Mouse (Mus musculus) frontal cortex, postnatal 14 days (tissue): ENCODE data around the gene Pde4b.

Experiments used
- DNase-seq, 2 experiments: peaks; one replicate each; pipeline ENCODE4 v3.0.0; 2022; ENCODE audit warnings: low spot score in 2 of 2

Gene Pde4b

GRCm38 (mm10) chr4:102398512-102398911, 311.2 kb downstream of the Pde4b start:
- no peak for DNase-seq

DNA sequence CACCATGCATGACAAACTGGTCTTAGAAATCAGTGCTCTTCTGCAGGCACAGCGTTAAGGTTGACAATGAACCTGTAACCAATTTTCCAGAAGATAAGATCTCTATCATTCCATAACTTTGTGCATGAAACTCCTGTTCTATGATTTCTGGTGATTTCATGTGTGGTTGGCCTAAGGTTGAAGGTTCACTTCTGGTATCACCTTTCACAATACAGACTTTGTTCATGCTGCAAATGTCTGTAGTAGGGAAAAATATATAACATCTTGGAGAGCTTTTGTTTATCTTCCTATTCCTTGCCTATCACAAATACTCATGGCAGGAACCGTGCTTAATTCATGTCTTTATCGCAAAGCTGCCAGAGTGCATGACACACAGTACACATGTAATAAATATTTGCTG, 319.5 kb downstream of the Pde4b start:
- DNase-seq = no peak

DNA sequence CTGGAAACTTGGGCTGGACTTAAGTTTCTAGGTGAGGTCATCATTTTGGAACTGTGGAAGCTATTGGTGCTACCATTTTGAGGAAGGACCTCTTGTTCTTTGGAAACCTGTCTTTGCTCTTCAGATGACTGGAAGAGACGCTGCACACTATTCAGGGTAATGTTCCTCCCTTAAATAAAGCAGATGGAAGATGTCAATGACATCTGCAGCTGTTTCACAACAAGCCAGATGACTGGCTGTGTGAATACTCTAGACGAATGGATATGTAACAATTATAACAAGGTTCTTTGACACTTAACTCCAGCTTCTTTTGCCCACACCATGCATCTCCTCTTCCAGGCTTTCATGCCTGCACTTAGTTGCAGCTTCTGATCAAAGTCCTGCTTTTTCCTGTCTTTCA, 320.8 kb downstream of the Pde4b start:
- DNase-seq = no peak

DNA sequence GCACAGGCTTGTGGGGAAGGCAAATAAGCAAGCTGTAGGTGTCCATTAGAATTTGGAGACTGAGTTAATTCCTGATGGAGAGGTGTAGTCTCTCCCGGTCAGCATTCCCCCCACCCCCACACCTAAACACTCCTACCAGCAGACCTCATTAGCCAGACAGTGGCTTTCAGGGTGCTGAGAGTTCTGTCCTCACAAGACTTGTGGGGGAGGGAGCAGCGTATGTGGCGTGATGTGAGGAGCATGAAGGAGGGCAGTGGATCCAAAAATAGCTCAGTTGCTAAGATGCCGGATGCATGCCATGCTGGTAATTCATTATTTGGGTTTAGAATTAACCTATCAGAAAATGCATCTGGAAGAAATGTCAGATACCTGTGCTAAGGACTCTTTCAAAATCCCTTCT, 321.6 kb downstream of the Pde4b start:
- no peak for DNase-seq

DNA sequence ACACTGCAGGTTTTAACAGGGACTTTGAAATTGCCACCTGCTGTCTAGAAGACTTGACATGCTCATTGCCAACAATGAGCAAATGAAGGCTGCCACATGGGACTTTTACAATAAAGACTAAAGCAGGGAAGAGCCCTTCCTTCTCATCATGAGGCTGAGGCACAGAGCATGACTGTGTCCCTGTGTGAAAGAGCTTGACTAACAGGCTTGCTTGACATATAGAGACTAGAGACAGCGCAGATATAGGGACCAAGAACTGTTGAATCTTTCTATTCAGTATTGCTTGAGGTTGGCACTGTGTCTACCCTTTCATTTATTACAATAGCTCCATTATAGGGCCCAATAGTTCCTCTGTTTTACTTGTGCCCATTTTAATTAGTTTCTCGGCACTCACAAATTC, 325.8 kb downstream of the Pde4b start:
- no peak for DNase-seq

GRCm38 (mm10) chr4:102413794-102414193, 326.5 kb downstream of the Pde4b start:
- DNase-seq = no peak

- DNase-seq = no peak
Observed at GRCm38 (mm10) chr4:102414610-102415009, 327.3 kb downstream of the Pde4b start.

DNA sequence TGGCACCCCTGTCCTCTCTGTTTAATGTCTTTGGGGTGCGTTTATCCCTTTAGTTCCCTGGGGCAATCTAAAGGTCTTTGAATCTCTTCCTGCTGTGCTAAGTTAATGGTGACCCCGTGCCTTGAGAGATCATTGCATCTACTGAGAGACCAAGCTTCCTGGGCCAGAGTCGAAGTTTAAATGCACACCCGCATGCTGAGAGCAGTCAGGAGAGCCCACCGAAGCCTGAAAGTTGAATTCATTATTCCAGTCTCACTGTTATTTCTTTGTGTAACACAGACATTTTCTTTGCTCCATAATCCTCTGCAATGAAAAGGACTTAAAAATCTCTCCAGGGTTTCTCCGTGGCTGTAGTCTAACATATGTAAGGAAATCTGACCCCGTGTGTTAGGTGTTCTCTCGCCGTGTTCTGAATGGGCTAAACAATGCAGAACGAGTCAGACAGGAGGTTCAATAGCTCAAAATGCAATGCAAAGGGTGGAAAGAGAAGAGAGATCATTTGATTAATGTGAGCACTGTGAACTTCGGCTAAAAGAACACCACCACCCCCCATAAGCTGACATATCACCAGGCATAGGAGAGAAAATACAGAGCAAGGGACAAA, 333.6 kb downstream of the Pde4b start:
- no peak for DNase-seq

DNA sequence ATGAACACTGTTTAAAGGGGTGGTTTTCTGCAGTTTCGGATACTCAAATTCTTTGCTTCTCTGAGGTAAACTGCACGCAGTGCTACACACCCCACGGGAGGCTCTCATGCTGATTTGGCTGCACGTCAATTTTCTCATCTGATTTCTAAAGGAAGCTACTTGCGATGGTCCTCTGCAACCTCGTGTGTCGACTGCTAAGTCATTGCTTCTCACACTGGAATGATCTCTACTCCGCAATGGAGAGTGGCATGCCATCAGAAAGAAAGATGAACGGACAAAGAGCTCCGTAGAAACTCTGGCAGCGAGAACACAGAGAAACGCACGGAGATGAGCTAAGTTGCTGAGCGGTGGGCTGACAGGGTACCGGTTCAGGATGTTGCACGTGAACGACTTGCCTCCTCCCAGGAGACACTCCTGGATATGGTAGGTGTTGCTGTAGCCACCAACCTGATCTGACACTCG, 334.1 kb downstream of the Pde4b start:
- no peak for DNase-seq

- DNase-seq = no peak
Observed at GRCm38 (mm10) chr4:102424104-102424503, 336.8 kb downstream of the Pde4b start.

- DNase-seq = no peak
Observed at GRCm38 (mm10) chr4:102425422-102425821, 338.1 kb downstream of the Pde4b start.

DNA sequence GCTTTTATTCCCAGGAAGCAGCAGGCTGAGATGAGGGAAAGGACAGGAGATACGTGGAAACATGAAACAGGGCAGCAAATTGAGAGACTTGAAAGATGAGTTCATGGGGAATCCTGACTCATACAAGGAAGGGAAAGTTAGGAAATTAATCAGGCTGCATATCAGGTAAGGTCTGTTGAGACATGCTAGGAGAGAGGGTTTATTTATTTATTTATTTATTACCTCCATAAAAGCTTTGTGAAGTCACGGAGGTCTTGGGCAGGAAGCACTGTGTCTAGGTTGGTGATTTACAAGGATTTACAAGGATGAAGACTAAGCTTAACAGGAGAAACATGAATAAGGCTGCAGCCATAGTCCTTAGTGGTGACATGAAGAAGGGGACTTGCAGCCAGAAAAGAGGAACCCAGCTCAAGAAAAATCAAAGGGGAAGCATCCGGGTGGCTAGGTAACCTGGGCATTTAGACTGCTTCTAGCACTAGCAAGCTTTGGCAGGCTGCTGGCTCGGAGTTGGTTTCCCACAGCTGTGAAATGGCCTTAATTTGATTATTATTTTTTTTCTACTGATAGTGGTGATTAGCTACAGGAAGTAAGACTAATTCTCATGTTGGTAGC, 342.5 kb downstream of the Pde4b start:
- no peak for DNase-seq

DNA sequence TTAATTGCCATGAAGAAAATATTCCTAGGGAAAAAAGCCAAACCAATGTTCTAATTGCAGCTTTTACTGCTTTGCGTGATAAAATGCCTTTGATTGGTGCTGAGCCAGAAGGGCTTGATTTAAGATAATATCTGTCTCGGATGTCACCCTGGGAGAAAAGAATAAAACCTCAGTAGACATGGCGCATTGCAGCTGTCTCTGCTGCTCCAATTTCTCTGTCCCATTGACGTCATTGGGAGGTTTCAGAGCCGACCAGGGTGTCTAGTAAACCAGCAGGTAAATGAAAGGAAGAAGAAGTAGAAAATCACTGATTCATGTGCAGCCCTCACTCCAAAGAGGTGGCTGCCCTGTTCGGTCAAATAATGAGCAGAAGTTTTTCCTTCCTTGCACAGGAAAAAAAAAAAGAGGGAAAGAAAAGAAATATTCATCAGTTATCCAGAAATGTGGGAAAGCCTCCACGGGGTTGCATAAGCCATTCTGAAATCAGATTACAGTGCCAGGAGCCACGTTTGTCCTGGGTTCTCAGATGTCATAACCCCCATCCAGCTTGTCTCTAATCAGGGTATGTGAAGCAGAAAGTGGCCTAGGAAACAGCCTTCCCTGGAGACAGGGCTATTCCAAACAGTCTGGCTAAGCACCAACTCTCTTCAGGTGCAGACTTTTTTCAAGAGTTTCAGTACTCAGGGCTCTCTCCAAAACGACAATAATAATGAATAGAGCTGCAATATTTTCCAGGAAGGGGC, 344.9 kb downstream of the Pde4b start:
- DNase-seq = no peak

GRCm38 (mm10) chr4:102439401-102440118, 352.2 kb downstream of the Pde4b start:
- DNase-seq = no peak

- no peak for DNase-seq
Observed at GRCm38 (mm10) chr4:102440119-102440481, 352.8 kb downstream of the Pde4b start.

DNA sequence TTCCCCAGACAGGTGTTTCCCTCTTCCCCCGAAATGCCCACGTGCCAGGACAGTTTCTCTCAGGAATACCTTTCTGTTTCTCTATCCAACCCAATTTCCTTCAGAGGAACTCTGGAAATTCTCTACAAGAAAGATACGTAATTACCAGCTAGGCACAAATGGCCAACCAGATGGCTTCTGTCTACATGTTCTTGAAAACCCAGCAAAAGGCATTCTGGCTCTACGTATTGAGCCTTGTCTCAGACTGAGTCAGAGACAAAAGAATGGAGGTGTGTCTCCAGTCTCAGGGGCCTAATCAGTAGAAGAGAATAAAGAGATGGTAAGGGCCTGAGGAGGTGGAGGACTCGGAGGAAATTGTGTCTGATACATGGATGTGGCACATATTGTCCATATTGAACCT, 356.2 kb downstream of the Pde4b start:
- DNase-seq = no peak

DNA sequence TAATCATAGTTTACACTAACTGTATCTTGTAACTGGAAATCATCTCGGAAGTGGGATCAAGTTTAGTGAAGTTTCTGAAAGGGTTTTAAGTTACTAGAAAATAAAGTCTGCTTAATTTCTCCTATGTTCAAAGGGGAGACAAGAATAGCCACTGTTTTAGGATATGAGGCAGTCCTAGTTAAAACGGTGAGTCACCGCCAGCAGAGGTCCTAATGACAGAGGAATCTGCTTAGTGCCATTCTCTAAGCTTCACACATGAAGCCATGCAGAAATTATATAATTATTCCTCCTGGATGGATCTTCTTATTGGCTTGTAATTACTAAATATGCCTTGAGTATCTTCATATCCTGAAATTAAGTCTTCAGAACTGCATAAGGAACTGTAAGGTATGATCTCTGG, 357.2 kb downstream of the Pde4b start:
- DNase-seq = no peak

- no peak for DNase-seq
Observed at GRCm38 (mm10) chr4:102446160-102446945, 359.0 kb downstream of the Pde4b start.

- no peak for DNase-seq
Observed at GRCm38 (mm10) chr4:102456426-102456825, 369.1 kb downstream of the Pde4b start.

DNA sequence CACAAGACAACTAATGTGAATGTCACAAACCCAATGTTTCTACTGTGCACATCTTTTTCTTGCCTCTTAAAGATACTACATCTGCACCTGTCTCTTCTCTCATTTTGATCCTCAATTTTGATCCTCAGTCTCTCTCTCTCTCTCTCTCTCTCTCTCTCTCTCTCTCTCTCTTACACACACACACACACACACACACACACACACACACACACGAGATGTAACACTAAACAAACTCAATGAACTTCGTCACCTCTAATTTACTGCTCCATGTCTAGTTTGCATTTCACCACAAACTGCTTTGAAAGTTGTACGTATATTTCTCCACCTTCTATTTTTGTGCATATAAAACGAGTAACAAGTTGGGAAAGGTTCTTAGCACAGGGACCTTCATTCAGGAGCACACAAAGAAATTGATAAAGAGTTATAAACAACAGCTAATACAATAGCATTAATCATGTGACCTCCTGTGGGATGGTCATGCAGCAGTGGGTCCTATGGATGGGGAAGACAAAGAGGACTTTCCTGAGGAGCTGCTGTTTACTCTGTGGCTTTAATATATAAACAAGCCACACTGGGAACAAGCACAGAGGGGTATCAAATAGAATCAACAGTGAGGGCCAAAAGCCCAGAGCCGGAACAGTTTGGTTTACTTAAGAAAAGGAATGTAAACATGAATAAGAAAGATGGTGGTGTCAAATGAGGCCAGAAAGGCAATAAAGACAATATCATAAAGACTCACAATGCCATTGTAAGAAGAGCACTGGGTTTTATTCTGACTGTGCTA, 372.1 kb downstream of the Pde4b start:
- DNase-seq = no peak

DNA sequence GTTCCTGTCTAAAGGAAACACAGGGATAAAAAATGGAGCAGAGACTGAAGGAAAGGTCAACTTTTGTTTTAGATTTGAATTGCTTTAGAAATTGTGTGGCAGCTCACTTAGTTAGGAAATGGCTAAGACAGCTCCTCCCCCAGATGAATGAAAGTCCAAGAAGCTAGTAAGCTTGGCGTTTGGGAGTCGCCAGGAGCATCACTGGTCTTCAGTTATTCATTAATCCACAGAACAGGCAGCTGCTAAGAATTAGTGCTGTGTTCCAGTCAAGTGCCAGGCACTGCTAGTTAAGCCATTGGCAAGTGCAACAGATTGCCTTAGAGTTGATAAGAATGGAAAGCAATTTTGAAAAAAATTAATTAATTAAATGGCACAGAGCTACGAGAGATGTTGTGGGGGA, 390.8 kb downstream of the Pde4b start:
- DNase-seq = no peak
